Mouse (Mus musculus) hindbrain, embryonic 13.5 days (tissue): ENCODE measurements around the gene Pdlim3. TPM values are rescaled to one million over a fixed set of nuclear protein-coding genes. Genes with fewer than 3 reads are reported as not detected.

Experiments
- ATAC-seq: fragments of 200-750 bp; cut with Nextera tagmentation; 2 replicates; pipeline ENCODE4 v1.8.0; 2017; ENCODE audit warnings: moderate TSS enrichment; ENCODE audit not compliant: low FRiP score
- H3K27ac ChIP-seq: fragments of 300-500 bp; sonication (generic); 2 replicates; pipeline ENCODE4 v1.5.1; 2015; ENCODE audit warnings: inconsistent platforms, mild to moderate bottlenecking, moderate library complexity
- H3K27me3 ChIP-seq: fragments of 300-500 bp; sonication (generic); 2 replicates; pipeline ENCODE4 v1.6.1; 2015; ENCODE audit warnings: mild to moderate bottlenecking, inconsistent platforms
- H3K36me3 ChIP-seq: fragments of 300-500 bp; sonication (generic); 2 replicates; pipeline ENCODE4 v1.6.1; 2015; ENCODE audit warnings: mild to moderate bottlenecking, inconsistent platforms
- H3K4me1 ChIP-seq: fragments of 300-500 bp; sonication (generic); replicated peaks from 2 replicates; pipeline ENCODE4 v1.6.1; 2015; ENCODE audit warnings: inconsistent platforms
- H3K4me2 ChIP-seq: fragments of 300-500 bp; sonication (generic); 2 replicates; pipeline ENCODE4 v1.6.1; 2015; ENCODE audit warnings: inconsistent platforms, mild to moderate bottlenecking, moderate library complexity
- H3K4me3 ChIP-seq: fragments of 300-500 bp; sonication (generic); 2 replicates; pipeline ENCODE4 v1.5.1; 2015; ENCODE audit warnings: mild to moderate bottlenecking, inconsistent platforms
- H3K9ac ChIP-seq: fragments of 300-500 bp; sonication (generic); 2 replicates; pipeline ENCODE4 v1.6.1; 2015; ENCODE audit warnings: mild to moderate bottlenecking, inconsistent platforms
- H3K9me3 ChIP-seq: fragments of 300-500 bp; sonication (generic); 2 replicates; pipeline ENCODE4 v1.6.1; 2016; ENCODE audit warnings: inconsistent platforms
- WGBS: fragments of 180-500 bp; shearing (Covaris S2); methylation state at CpG from one replicate; pipeline ENCODE4 v1.1.7; 2015; 5-methylcytosine and 5-hydroxymethylcytosine counted together
- polyA plus RNA-seq: library from polyadenylated mRNA; unstranded; fragments of >200 nt; fragmentation: Nextera tagmentation; extraction: Ambion mirVana; gene quantifications from 2 replicates; pipeline ENCODE4 v1.2.1, GENCODE M21; 2015

Pdlim3 gene
- polyA plus RNA-seq, 1 experiment from 2014 or later = 20.0 TPM

GRCm38 (mm10) chr8:45913707-45914106 is 28.4 kb downstream of the Pdlim3 start:
- Histone ChIP-seq H3K9me3 (no peaks in the 10 kb centered on the region), H3K4me1 (peaks cover 3% of the 10 kb centered on the region; the same call in 1 of the 2 replicates), H3K27me3 (no peaks in the 10 kb centered on the region), H3K4me3 (no peak overlapping the region), H3K27ac (no peak overlapping the region), H3K36me3 (no peaks in the 10 kb centered on the region), H3K9ac (no peak overlapping the region), H3K4me2 (no peak overlapping the region)
- ATAC-seq = no peak
- WGBS = 87% methylated on average over 11 of the region's 11 CpGs

- Histone ChIP-seq H3K4me2 (no peak overlapping the region), H3K4me3 (no peak overlapping the region), H3K9ac (no peak overlapping the region), H3K27ac (no peak overlapping the region), H3K4me1 (no peaks in the 10 kb centered on the region), H3K27me3 (no peaks in the 10 kb centered on the region), H3K36me3 (no peaks in the 10 kb centered on the region), H3K9me3 (no peaks in the 10 kb centered on the region)
- ATAC-seq = no peak
- WGBS = 90% methylated on average over 3 of the region's 3 CpGs
Observed at GRCm38 (mm10) chr8:45916496-45916895, 31.2 kb downstream of the Pdlim3 start.

GRCm38 (mm10) chr8:45917040-45917679 is 31.9 kb downstream of the Pdlim3 start:
- Histone ChIP-seq H3K9me3 (no peaks in the 10 kb centered on the region), H3K4me1 (no peaks in the 10 kb centered on the region), H3K4me3 (no peak overlapping the region), H3K9ac (no peak overlapping the region), H3K4me2 (no peak overlapping the region), H3K27me3 (no peaks in the 10 kb centered on the region), H3K27ac (no peak overlapping the region), H3K36me3 (no peaks in the 10 kb centered on the region)
- WGBS = 75% methylated on average over 20 of the region's 20 CpGs
- no peak for ATAC-seq

GRCm38 (mm10) chr8:45918891-45919290 is 33.6 kb downstream of the Pdlim3 start:
- no peak overlapping the region for H3K9ac ChIP-seq
- H3K4me3 ChIP-seq = no peak overlapping the region
- no peak for ATAC-seq
- no peak overlapping the region for H3K4me2 ChIP-seq
- no peaks in the 10 kb centered on the region for H3K27me3 ChIP-seq
- no peak overlapping the region for H3K27ac ChIP-seq
- H3K4me1 ChIP-seq = no peaks in the 10 kb centered on the region
- no peaks in the 10 kb centered on the region for H3K9me3 ChIP-seq
- 88% methylated on average over 15 of the region's 15 CpGs for WGBS
- H3K36me3 ChIP-seq = no peaks in the 10 kb centered on the region

GRCm38 (mm10) chr8:45920392-45920791 is 35.1 kb downstream of the Pdlim3 start:
- Histone ChIP-seq H3K27ac (no peak overlapping the region), H3K4me3 (no peak overlapping the region), H3K9ac (no peak overlapping the region), H3K27me3 (no peaks in the 10 kb centered on the region), H3K36me3 (no peaks in the 10 kb centered on the region), H3K9me3 (no peaks in the 10 kb centered on the region), H3K4me2 (no peak overlapping the region), H3K4me1 (no peaks in the 10 kb centered on the region)
- 93% methylated on average over 7 of the region's 7 CpGs for WGBS
- ATAC-seq = no peak

- no peaks in the 10 kb centered on the region for H3K9me3 ChIP-seq
- WGBS = 97% methylated on average over 7 of the region's 7 CpGs
- H3K36me3 ChIP-seq = no peaks in the 10 kb centered on the region
- no peak overlapping the region for H3K27ac ChIP-seq
- H3K4me3 ChIP-seq = no peak overlapping the region
- no peak overlapping the region for H3K4me2 ChIP-seq
- H3K9ac ChIP-seq = no peak overlapping the region
- H3K27me3 ChIP-seq = no peaks in the 10 kb centered on the region
- no peaks in the 10 kb centered on the region for H3K4me1 ChIP-seq
- ATAC-seq = no peak
Observed at GRCm38 (mm10) chr8:45922116-45922515, 36.9 kb downstream of the Pdlim3 start.

- H3K4me1 ChIP-seq = peaks cover 8% of the 10 kb centered on the region; the same call in 1 of the 2 replicates
- ATAC-seq = peak; percentile 92
- 0 out of 2 replicates have a peak, but pooled peaks cover 2% of the 10 kb centered on the region for H3K27me3 ChIP-seq
- peak within 1 kb of the TSS; percentile 57 for H3K4me2 ChIP-seq
- H3K9ac ChIP-seq = peak within 1 kb of the TSS; percentile 55; the same call in 1 of the 2 replicates
- H3K4me3 ChIP-seq = peak within 1 kb of the TSS; percentile 41
- H3K27ac ChIP-seq = no peak within 1 kb of the TSS
- 0 out of 2 replicates have a peak, but pooled peaks cover 3% of the 10 kb centered on the region for H3K9me3 ChIP-seq
- no peaks in the 10 kb centered on the region for H3K36me3 ChIP-seq
- 2% methylated on average over 23 of the region's 23 CpGs for WGBS
Observed at GRCm38 (mm10) chr8:45934582-45935014, 49.3 kb downstream of the Pdlim3 start, which contains the start of gene Ccdc110. Gene Ccdc110, plus strand, starts transcription at chr8:45934619.

- Histone ChIP-seq H3K27me3 (0 out of 2 replicates have a peak, but pooled peaks cover 2% of the 10 kb centered on the region), H3K4me2 (no peak overlapping the region), H3K4me1 (peaks cover 8% of the 10 kb centered on the region; the same call in 1 of the 2 replicates), H3K36me3 (no peaks in the 10 kb centered on the region), H3K4me3 (no peak overlapping the region), H3K27ac (no peak overlapping the region), H3K9me3 (no peaks in the 10 kb centered on the region), H3K9ac (no peak overlapping the region)
- 89% methylated on average over 9 of the region's 9 CpGs for WGBS
- no peak for ATAC-seq
Observed at GRCm38 (mm10) chr8:45936986-45937385, 51.7 kb downstream of the Pdlim3 start.

GRCm38 (mm10) chr8:45946283-45946682 is 61.0 kb downstream of the Pdlim3 start:
- H3K27me3 ChIP-seq = no peaks in the 10 kb centered on the region
- no peak for ATAC-seq
- H3K9me3 ChIP-seq = no peaks in the 10 kb centered on the region
- no peak overlapping the region for H3K4me2 ChIP-seq
- no peak overlapping the region for H3K27ac ChIP-seq
- no peaks in the 10 kb centered on the region for H3K36me3 ChIP-seq
- no peak overlapping the region for H3K4me3 ChIP-seq
- no peak overlapping the region for H3K9ac ChIP-seq
- no peaks in the 10 kb centered on the region for H3K4me1 ChIP-seq
- WGBS = 91% methylated on average over 4 of the region's 4 CpGs

GRCm38 (mm10) chr8:45950622-45951021 is 65.4 kb downstream of the Pdlim3 start:
- Histone ChIP-seq H3K27me3 (no peaks in the 10 kb centered on the region), H3K36me3 (no peaks in the 10 kb centered on the region), H3K9ac (no peak overlapping the region), H3K27ac (no peak overlapping the region), H3K4me1 (no peaks in the 10 kb centered on the region), H3K4me2 (no peak overlapping the region), H3K9me3 (no peaks in the 10 kb centered on the region), H3K4me3 (no peak overlapping the region)
- no peak for ATAC-seq
- 61% methylated on average over 2 of the region's 2 CpGs for WGBS

Other genes starting within 250 kb of the Pdlim3 start
- gene Ccdc110, start 49.2 kb downstream of the Pdlim3 start, polyA plus RNA-seq = 0.06 and 0.19 TPM in 2 replicates
- gene 1700029J07Rik, start 89.8 kb downstream of the Pdlim3 start, polyA plus RNA-seq = 5.6 and 5.8 TPM in 2 replicates
- gene Ufsp2, start 90.1 kb downstream of the Pdlim3 start, polyA plus RNA-seq = 67.4 and 70.4 TPM in 2 replicates
- 0.48 and 0.65 TPM in 2 replicates for gene Lrp2bp, start 113.8 kb downstream of the Pdlim3 start, polyA plus RNA-seq
- gene Ankrd37, start 120.2 kb downstream of the Pdlim3 start, polyA plus RNA-seq = 31.2 and 32.0 TPM in 2 replicates